Mouse (Mus musculus): ENCODE results near the gene Mrtfb.

Gene Mrtfb

GRCm38 (mm10) chr16:13351268-13351667 is 95.0 kb downstream of the Mrtfb start:
- no peak for DNase-seq (ENCODE audit: low spot score)

- no peak for DNase-seq (ENCODE audit: low spot score)
Observed at GRCm38 (mm10) chr16:13353927-13354326, 97.6 kb downstream of the Mrtfb start.

GRCm38 (mm10) chr16:13354431-13354830 is 98.2 kb downstream of the Mrtfb start:
- no peak for DNase-seq (ENCODE audit: low spot score)

- peak; percentile 60 for DNase-seq (ENCODE audit: low spot score)
Observed at GRCm38 (mm10) chr16:13357806-13358679, 101.8 kb downstream of the Mrtfb start.

- no peak for DNase-seq (ENCODE audit: low spot score)
Observed at GRCm38 (mm10) chr16:13358741-13359140, 102.5 kb downstream of the Mrtfb start.

- no peak for DNase-seq (ENCODE audit: low spot score)
Observed at GRCm38 (mm10) chr16:13359405-13359858, 103.2 kb downstream of the Mrtfb start.

- no peak for DNase-seq (ENCODE audit: low spot score)
Observed at GRCm38 (mm10) chr16:13360208-13360607, 103.9 kb downstream of the Mrtfb start.

GRCm38 (mm10) chr16:13360835-13361234 is 104.6 kb downstream of the Mrtfb start:
- no peak for DNase-seq (ENCODE audit: low spot score)

GRCm38 (mm10) chr16:13363141-13363540 is 106.9 kb downstream of the Mrtfb start:
- DNase-seq (ENCODE audit: low spot score), result no peak

GRCm38 (mm10) chr16:13364145-13364544 is 107.9 kb downstream of the Mrtfb start:
- no peak for DNase-seq (ENCODE audit: low spot score)

- no peak for DNase-seq (ENCODE audit: low spot score)
Observed at GRCm38 (mm10) chr16:13366256-13366655, 110.0 kb downstream of the Mrtfb start.

GRCm38 (mm10) chr16:13366802-13367465 is 110.7 kb downstream of the Mrtfb start:
- no peak for DNase-seq (ENCODE audit: low spot score)

GRCm38 (mm10) chr16:13367466-13367856 is 111.2 kb downstream of the Mrtfb start:
- no peak for DNase-seq (ENCODE audit: low spot score)

- no peak for DNase-seq (ENCODE audit: low spot score)
Observed at GRCm38 (mm10) chr16:13368645-13369044, 112.4 kb downstream of the Mrtfb start.

- DNase-seq (ENCODE audit: low spot score), result peak; percentile 70
Observed at GRCm38 (mm10) chr16:13371740-13372287, 115.5 kb downstream of the Mrtfb start.

GRCm38 (mm10) chr16:13372899-13373533 is 116.7 kb downstream of the Mrtfb start:
- no peak for DNase-seq (ENCODE audit: low spot score)

GRCm38 (mm10) chr16:13376947-13377486 is 120.7 kb downstream of the Mrtfb start:
- DNase-seq (ENCODE audit: low spot score), result no peak

- no peak for DNase-seq (ENCODE audit: low spot score)
Observed at GRCm38 (mm10) chr16:13378157-13378556, 121.9 kb downstream of the Mrtfb start.

- DNase-seq (ENCODE audit: low spot score), result no peak
Observed at GRCm38 (mm10) chr16:13379865-13380264, 123.6 kb downstream of the Mrtfb start.

- no peak for DNase-seq (ENCODE audit: low spot score)
Observed at GRCm38 (mm10) chr16:13381771-13382170, 125.5 kb downstream of the Mrtfb start.

GRCm38 (mm10) chr16:13387306-13387705 is 131.0 kb downstream of the Mrtfb start:
- no peak for DNase-seq (ENCODE audit: low spot score)

GRCm38 (mm10) chr16:13400375-13400774 is 144.1 kb downstream of the Mrtfb start:
- DNase-seq (ENCODE audit: low spot score), result no peak
